Mouse (Mus musculus) CH12.LX (cell line): Measurements from ENCODE around the gene Iqgap1. TPM values are rescaled to one million over a fixed set of nuclear protein-coding genes. Genes with fewer than 3 reads are reported as not detected.

ENCODE experiments used
- DNase-seq: peaks from one replicate; pipeline ENCODE4 v3.0.0-alpha.2; 2013; ENCODE audit errors: extremely low read depth
- H3K27ac ChIP-seq: 2 replicates; pipeline ENCODE4 v1.5.1; 2012; ENCODE audit warnings: low read depth, mild to moderate bottlenecking, control low read depth, moderate library complexity; ENCODE audit not compliant: insufficient read depth
- H3K27me3 ChIP-seq: replicated peaks from 2 replicates; pipeline ENCODE3; 2012; ENCODE audit warnings: inconsistent platforms
- H3K36me3 ChIP-seq, 2 experiments: replicated peaks in 1 of 2; 2 replicates each; pipeline versions ENCODE3 to v1.6.1; 2012; ENCODE audit warnings: inconsistent platforms in 1 of 2, low read length in 1 of 2, mild to moderate bottlenecking in 1 of 2, mixed read lengths in 1 of 2, moderate library complexity in 1 of 2; ENCODE audit not compliant: control insufficient read depth in 1 of 2, insufficient read depth in 1 of 2
- H3K4me1 ChIP-seq, 2 experiments: 2 replicates each; pipeline ENCODE4 v1.6.1; 2012; ENCODE audit warnings: inconsistent platforms in 1 of 2, moderate library complexity in 1 of 2; ENCODE audit not compliant: insufficient read depth in 2 of 2, control insufficient read depth in 1 of 2
- H3K4me2 ChIP-seq: 2 replicates; pipeline ENCODE4 v1.6.1; 2012; ENCODE audit warnings: low read depth, mild to moderate bottlenecking, control low read depth; ENCODE audit not compliant: poor library complexity, insufficient read depth, severe bottlenecking
- H3K4me3 ChIP-seq, 3 experiments: fragments of 150-350 bp in 1 of 3; sonication (generic) in 1 of 3; replicated peaks in 1 of 3; 2 replicates each; pipeline versions ENCODE3 to v1.5.1; 2011 to 2012; ENCODE audit warnings: low read depth in 2 of 3, low read length in 2 of 3, mild to moderate bottlenecking in 2 of 3, moderate library complexity in 2 of 3, control low read depth in 1 of 3, improper control_type of control experiment in 1 of 3, inconsistent platforms in 1 of 3, mixed read lengths in 1 of 3; ENCODE audit not compliant: poor library complexity in 1 of 3
- H3K79me2 ChIP-seq: replicated peaks from 2 replicates; pipeline ENCODE4 v1.6.1; 2012; ENCODE audit warnings: mild to moderate bottlenecking, moderate library complexity; ENCODE audit not compliant: control insufficient read depth, poor library complexity, insufficient read depth, severe bottlenecking; ENCODE audit errors: extremely low read depth
- H3K9ac ChIP-seq: 2 replicates; pipeline ENCODE4 v1.6.1; 2012; ENCODE audit warnings: low read depth, mild to moderate bottlenecking, control low read depth, moderate library complexity; ENCODE audit not compliant: insufficient read depth
- H3K9me3 ChIP-seq: replicated peaks from 2 replicates; pipeline ENCODE3; 2012; ENCODE audit warnings: low read length, inconsistent platforms, mixed read lengths
- BHLHE40 ChIP-seq: IDR thresholded peaks from 2 replicates; pipeline ENCODE4 v1.6.1; 2011; ENCODE audit warnings: mild to moderate bottlenecking, low read depth, low read length, improper control_type of control experiment
- CHD1 ChIP-seq: IDR thresholded peaks from 2 replicates; pipeline ENCODE4 v1.6.1; 2012; ENCODE audit warnings: low read depth, low read length, improper control_type of control experiment, inconsistent platforms
- CHD2 ChIP-seq: IDR thresholded peaks from 2 replicates; pipeline ENCODE4 v1.6.1; 2011; ENCODE audit warnings: low read length, improper control_type of control experiment
- E2F4 ChIP-seq: IDR thresholded peaks from 2 replicates; pipeline ENCODE4 v1.6.1; 2011; ENCODE audit warnings: low read depth, low read length, improper control_type of control experiment; ENCODE audit not compliant: insufficient replicate concordance
- ELF1 ChIP-seq: IDR thresholded peaks from 2 replicates; pipeline ENCODE4 v1.6.1; 2014; ENCODE audit warnings: low read depth, mild to moderate bottlenecking, inconsistent platforms, low read length, improper control_type of control experiment
- EP300 ChIP-seq: IDR thresholded peaks from 2 replicates; pipeline ENCODE4 v1.6.1; 2011; ENCODE audit warnings: low read length, improper control_type of control experiment
- ETS1 ChIP-seq: conservative IDR thresholded peaks from 2 replicates; pipeline ENCODE4 v1.6.1; 2012; ENCODE audit warnings: low read depth, mild to moderate bottlenecking, inconsistent platforms, low read length, improper control_type of control experiment, moderate library complexity
- GABPA ChIP-seq: IDR thresholded peaks from 2 replicates; pipeline ENCODE4 v1.6.1; 2012; ENCODE audit warnings: low read depth, low read length, improper control_type of control experiment, inconsistent platforms; ENCODE audit not compliant: insufficient replicate concordance
- IRF4 ChIP-seq: IDR thresholded peaks from 2 replicates; pipeline ENCODE4 v1.6.1; 2014; ENCODE audit warnings: low read depth, mild to moderate bottlenecking, inconsistent platforms, low read length, improper control_type of control experiment
- JUN ChIP-seq: IDR thresholded peaks from 2 replicates; pipeline ENCODE4 v1.6.1; 2011; ENCODE audit warnings: low read depth, mild to moderate bottlenecking, low read length, improper control_type of control experiment, moderate library complexity; ENCODE audit not compliant: insufficient read depth
- JUND ChIP-seq: conservative IDR thresholded peaks from 2 replicates; pipeline ENCODE4 v1.6.1; 2011; ENCODE audit warnings: low read depth, low read length, improper control_type of control experiment
- KAT2A ChIP-seq: IDR thresholded peaks from 2 replicates; pipeline ENCODE4 v1.6.1; 2012; ENCODE audit warnings: low read length, improper control_type of control experiment, inconsistent platforms; ENCODE audit not compliant: insufficient replicate concordance
- MEF2A ChIP-seq: IDR thresholded peaks from 2 replicates; pipeline ENCODE4 v1.6.1; 2014; ENCODE audit warnings: low read depth, mild to moderate bottlenecking, inconsistent platforms, low read length, improper control_type of control experiment, borderline replicate concordance
- NELFE ChIP-seq: IDR thresholded peaks from 2 replicates; pipeline ENCODE4 v1.6.1; 2011; ENCODE audit warnings: low read depth, low read length, improper control_type of control experiment
- PAX5 ChIP-seq: IDR thresholded peaks from 2 replicates; pipeline ENCODE4 v1.6.1; 2012; ENCODE audit warnings: low read length, inconsistent platforms, mixed read lengths
- POLR2AphosphoS2 ChIP-seq: IDR thresholded peaks from 2 replicates; pipeline ENCODE4 v1.6.1; 2011; ENCODE audit warnings: low read depth, low read length, improper control_type of control experiment
- SMC3 ChIP-seq: IDR thresholded peaks from 2 replicates; pipeline ENCODE4 v1.6.1; 2011; ENCODE audit warnings: low read depth, low read length, improper control_type of control experiment
- TCF12 ChIP-seq: IDR thresholded peaks from 2 replicates; pipeline ENCODE4 v1.6.1; 2014; ENCODE audit warnings: low read depth, mild to moderate bottlenecking, inconsistent platforms, low read length, improper control_type of control experiment
- USF1 ChIP-seq: IDR thresholded peaks from 2 replicates; pipeline ENCODE4 v1.6.1; 2014; ENCODE audit warnings: low read depth, mild to moderate bottlenecking, inconsistent platforms, low read length, improper control_type of control experiment
- USF2 ChIP-seq: conservative IDR thresholded peaks from 2 replicates; pipeline ENCODE4 v1.6.1; 2011; ENCODE audit warnings: low read depth, low read length, improper control_type of control experiment
- ZC3H11A ChIP-seq: IDR thresholded peaks from 2 replicates; pipeline ENCODE4 v1.6.1; 2012; ENCODE audit warnings: low read depth, mild to moderate bottlenecking, inconsistent platforms, low read length, improper control_type of control experiment
- ZKSCAN1 ChIP-seq: IDR thresholded peaks from 2 replicates; pipeline ENCODE4 v1.6.1; 2012; ENCODE audit warnings: low read depth, inconsistent platforms, low read length, improper control_type of control experiment, borderline replicate concordance
- ZMIZ1 ChIP-seq: IDR thresholded peaks from 2 replicates; pipeline ENCODE4 v1.6.1; 2012; ENCODE audit warnings: low read depth, mild to moderate bottlenecking, inconsistent platforms, low read length, improper control_type of control experiment
- dilution Hi-C: fragments of 300-500 bp; cut with MboI; formaldehyde crosslinking; loops from 2 replicates; pipeline ENCODE4 v1.14.3; 2020; ENCODE audit warnings: low sequenced_read_pairs; ENCODE audit not compliant: extremely low pct_unique_long_range_greater_than_20kb, extremely low pct_ligation_motif_present
- in situ Hi-C: fragments of 300-500 bp; cut with MboI; formaldehyde crosslinking; loops from 3 replicates; pipeline ENCODE4 v1.14.3; 2019; ENCODE audit warnings: low sequenced_read_pairs, low pct_ligation_motif_present, low pct_unique_long_range_greater_than_20kb, mixed read lengths
- polyA plus RNA-seq: library from polyadenylated mRNA; unstranded; fragments of >175 nt; gene quantifications from 2 replicates; pipeline ENCODE4 v1.2.1, GENCODE M21; 2012; ENCODE audit warnings: low read depth; ENCODE audit not compliant: insufficient read length
- total RNA-seq, 2 experiments: library from RNA; depleted of rRNA; stranded (reverse); fragments of 300-350 nt in 1 of 2; fragments of >200 nt in 1 of 2; gene quantifications; 2 replicates each; pipeline ENCODE4 v1.2.3; 2012 to 2014

Iqgap1 gene
- total and polyA plus RNA-seq, 3 experiments: 49.6 to 126 (median 77.0) TPM

DNA sequence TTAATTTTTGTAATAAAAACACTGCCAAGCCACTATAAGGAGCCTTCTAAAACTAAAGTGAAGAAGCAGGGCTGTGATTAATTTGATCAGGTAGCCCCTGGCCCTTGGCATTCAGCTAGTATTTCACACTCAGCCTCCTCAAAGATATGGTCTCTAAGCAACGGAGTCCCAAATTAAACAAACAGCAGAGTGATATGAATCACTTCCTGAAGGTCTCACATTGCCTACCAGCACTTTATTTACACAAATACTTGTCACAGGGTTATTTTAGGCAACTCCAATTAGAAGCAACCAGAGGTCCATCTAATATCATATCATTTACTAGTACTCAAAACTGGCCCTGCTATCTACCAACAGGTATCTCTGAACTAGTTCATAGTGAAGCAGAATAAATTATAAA lies 36.7 kb downstream of the Iqgap1 start:
- no peak overlapping the region for H3K9ac ChIP-seq
- no peak for DNase-seq
- peaks cover 58% of the 10 kb centered on the region for H3K79me2 ChIP-seq
- peaks cover 7% of the 10 kb centered on the region for H3K9me3 ChIP-seq
- TF ChIP-seq MEF2A (0 out of 2 replicates have a peak, but pooled peaks have one; percentile 37), IRF4 (peak; percentile 35; the same call in 1 of the 2 replicates), KAT2A (no peak), JUND (no peak), EP300 (no peak), CHD1 (no peak), JUN (no peak), E2F4 (no peak), ZC3H11A (no peak)
- no peak overlapping the region for H3K4me2 ChIP-seq
- dilution Hi-C loops (no loop called here), in situ Hi-C loops (no loop called here)
- no peak overlapping the region for H3K27ac ChIP-seq
- peaks cover 3 to 50% of the 10 kb centered on the region in 2 experiments; a peak in 3 of 4 replicates for H3K4me1 ChIP-seq
- H3K4me3 ChIP-seq: no peak overlapping the region
- H3K27me3 ChIP-seq: no peaks in the 10 kb centered on the region
- peaks cover 26 to 45% of the 10 kb centered on the region in 2 experiments for H3K36me3 ChIP-seq

DNA sequence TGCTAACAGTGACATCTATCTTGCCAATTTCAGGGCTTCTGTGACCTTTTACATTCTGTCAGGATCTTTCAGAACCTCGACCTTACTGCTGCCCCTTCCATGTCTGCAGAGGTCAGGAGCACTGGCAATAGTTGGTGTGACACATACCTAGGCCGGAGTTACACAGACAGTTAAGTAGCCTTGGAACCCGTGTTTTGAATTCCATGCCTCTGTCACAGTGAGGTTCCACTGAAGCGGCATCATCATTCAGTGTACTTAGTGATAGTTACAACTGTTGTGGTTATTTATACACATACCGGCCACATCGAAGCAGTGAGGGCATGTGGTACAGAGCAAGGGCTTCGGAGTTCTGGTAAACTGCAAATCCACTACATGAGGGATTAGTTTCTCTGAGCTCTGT lies 37.8 kb downstream of the Iqgap1 start:
- H3K27ac ChIP-seq: no peak overlapping the region
- TF ChIP-seq TCF12 (no peak), NELFE (no peak), ELF1 (no peak), SMC3 (no peak), CHD1 (no peak), BHLHE40 (no peak), USF1 (no peak), GABPA (no peak), PAX5 (no peak), ETS1 (no peak), CHD2 (no peak), EP300 (no peak), POLR2AphosphoS2 (no peak), ZMIZ1 (no peak), E2F4 (no peak), ZKSCAN1 (no peak), USF2 (no peak), KAT2A (no peak)
- H3K79me2 ChIP-seq: peaks cover 65% of the 10 kb centered on the region
- in situ Hi-C loops (no loop called here), dilution Hi-C loops (no loop called here)
- no peak overlapping the region for H3K4me3 ChIP-seq
- no peak overlapping the region for H3K4me2 ChIP-seq
- no peak overlapping the region for H3K9ac ChIP-seq
- H3K9me3 ChIP-seq: peaks cover 5% of the 10 kb centered on the region
- peaks cover 15 to 47% of the 10 kb centered on the region in 2 experiments for H3K36me3 ChIP-seq
- H3K4me1 ChIP-seq: peaks cover 8 to 60% of the 10 kb centered on the region in 2 experiments; a peak in 3 of 4 replicates
- no peaks in the 10 kb centered on the region for H3K27me3 ChIP-seq
- DNase-seq: no peak
